ENCODE assay signal across 7 mouse cellular contexts in genomic region chr11:98836128-98836527, GRCm38 (mm10). TPM values are rescaled to one million over a fixed set of nuclear protein-coding genes. Genes with fewer than 3 reads are reported as not detected.
A peak's percentile ranks its signal among the peaks of the same experiment; 100 is the strongest.
DNase-seq lines count a peak whose midpoint lies in the region; ATAC-seq and TF ChIP-seq lines count a peak whose summit lies in the region.

No protein-coding gene starts in this region.

- H3K4me1 ChIP-seq in neural tube, embryonic 11.5 days (ENCODE audit: control insufficient read depth, insufficient read depth, low read length), result peaks cover 2% of the 10 kb centered on the region; the same call in 1 of the 2 replicates
- H3K4me1 ChIP-seq in forebrain, embryonic 11.5 days (replicated peaks; ENCODE audit: control insufficient read depth, insufficient read depth, low read length), result peaks cover 13% of the 10 kb centered on the region
- H3K4me1 ChIP-seq in limb, embryonic 11.5 days (ENCODE audit: control insufficient read depth, insufficient read depth, low read length), result peaks cover 7% of the 10 kb centered on the region; the same call in 1 of the 2 replicates
- H3K4me1 ChIP-seq in small intestine, adult 2 months (ENCODE audit: control insufficient read depth, insufficient read depth, insufficient read length, low read length), result peaks cover 20% of the 10 kb centered on the region

- TF ChIP-seq POLR2A in small intestine, adult 2 months (IDR thresholded peaks at IDR 0.05; ENCODE audit: low read depth, low read length), result no peak

- no peaks in the 10 kb centered on the region for H3K9me3 ChIP-seq in neural tube, embryonic 11.5 days (ENCODE audit: control insufficient read depth, low read length)
- H3K9me3 ChIP-seq in forebrain, embryonic 11.5 days (ENCODE audit: control insufficient read depth, low read length), result no peaks in the 10 kb centered on the region
- H3K9me3 ChIP-seq in limb, embryonic 11.5 days (ENCODE audit: control insufficient read depth, low read length), result no peaks in the 10 kb centered on the region

- peak; percentile 13; the same call in 1 of the 2 replicates for ATAC-seq in neural tube, embryonic 11.5 days (ENCODE audit: insufficient read depth, low FRiP score, low TSS enrichment)
- peak; percentile 45 for ATAC-seq in forebrain, embryonic 11.5 days (replicated peaks; ENCODE audit: low FRiP score)
- ATAC-seq in limb, embryonic 11.5 days (ENCODE audit: insufficient number of reproducible peaks, low FRiP score, low TSS enrichment, low read depth), result peak; percentile 12; the same call in 1 of the 2 replicates

- no peak for TF ChIP-seq CTCF in small intestine, adult 2 months (IDR thresholded peaks at IDR 0.05; ENCODE audit: extremely low read depth, insufficient read length, insufficient replicate concordance, low read depth, low read length)

- no peak overlapping the region for H3K9ac ChIP-seq in neural tube, embryonic 11.5 days (ENCODE audit: low read length)
- no peak overlapping the region for H3K9ac ChIP-seq in forebrain, embryonic 11.5 days (ENCODE audit: low read length)
- H3K9ac ChIP-seq in limb, embryonic 11.5 days (ENCODE audit: low read length), result no peak overlapping the region

- peaks cover 11% of the 10 kb centered on the region; the same call in 1 of the 2 replicates for H3K36me3 ChIP-seq in neural tube, embryonic 11.5 days (ENCODE audit: control insufficient read depth, insufficient read depth, low read length)
- peaks cover 7% of the 10 kb centered on the region for H3K36me3 ChIP-seq in forebrain, embryonic 11.5 days (ENCODE audit: control insufficient read depth, insufficient read depth, low read length)
- peaks cover 23% of the 10 kb centered on the region for H3K36me3 ChIP-seq in limb, embryonic 11.5 days (ENCODE audit: control insufficient read depth, insufficient read depth, low read length)
- H3K36me3 ChIP-seq in small intestine, adult 2 months (ENCODE audit: control insufficient read depth, insufficient read depth, low read length), result peaks cover 28% of the 10 kb centered on the region

- H3K27ac ChIP-seq in neural tube, embryonic 11.5 days (ENCODE audit: low read depth, low read length), result no peak overlapping the region
- no peak overlapping the region for H3K27ac ChIP-seq in forebrain, embryonic 11.5 days (ENCODE audit: low read depth, low read length)
- H3K27ac ChIP-seq in limb, embryonic 11.5 days (replicated peaks; ENCODE audit: low read depth, low read length), result no peak overlapping the region
- peak overlapping the region; percentile 10; the same call in 1 of the 2 replicates for H3K27ac ChIP-seq in small intestine, adult 2 months (ENCODE audit: insufficient read depth, low read depth, low read length)

- DNase-seq in neural tube, embryonic 11.5 days (ENCODE audit: low spot score), result no peak
- no peak for DNase-seq in neural tube, embryonic 10.5 days (ENCODE audit: extremely low spot score, low spot score)
- no peak for DNase-seq in forebrain, embryonic 11.5 days (ENCODE audit: low spot score)
- DNase-seq in limb, embryonic 11.5 days (ENCODE audit: low spot score), result peak; percentile 45
- DNase-seq in layer of hippocampus, adult 8-10 months (ENCODE audit: low spot score in 2 of 2), result no peak
- no peak for DNase-seq in spleen, postnatal 10 days (ENCODE audit: low spot score in 2 of 2)

- peak overlapping the region; percentile 62 for H3K4me3 ChIP-seq in neural tube, embryonic 11.5 days (ENCODE audit: low read depth, low read length)
- peak overlapping the region; percentile 43; the same call in 1 of the 2 replicates for H3K4me3 ChIP-seq in forebrain, embryonic 11.5 days (ENCODE audit: low read depth, low read length)
- H3K4me3 ChIP-seq in limb, embryonic 11.5 days (ENCODE audit: low read depth, low read length), result 0 out of 2 replicates have a peak overlapping the region, but pooled peaks have one; percentile 68
- peak overlapping the region; percentile 99 for H3K4me3 ChIP-seq in small intestine, adult 2 months (ENCODE audit: low read depth, low read length)

- H3K27me3 ChIP-seq in neural tube, embryonic 11.5 days (ENCODE audit: control insufficient read depth, insufficient read depth, low read length), result peaks cover 13% of the 10 kb centered on the region
- peaks cover 7% of the 10 kb centered on the region for H3K27me3 ChIP-seq in forebrain, embryonic 11.5 days (ENCODE audit: control insufficient read depth, insufficient read depth, low read length)
- H3K27me3 ChIP-seq in limb, embryonic 11.5 days (ENCODE audit: control insufficient read depth, insufficient read depth, low read length), result peaks cover 12% of the 10 kb centered on the region
- 0 out of 2 replicates have a peak, but pooled peaks cover 4% of the 10 kb centered on the region for H3K27me3 ChIP-seq in small intestine, adult 2 months (ENCODE audit: control insufficient read depth, insufficient read depth, low read length)

- WGBS in neural tube, embryonic 11.5 days, result 30% methylated on average over 7 of the region's 7 CpGs
- 31% methylated on average over 7 of the region's 7 CpGs for WGBS in forebrain, embryonic 11.5 days
- WGBS in limb, embryonic 11.5 days, result 24% methylated on average over 7 of the region's 7 CpGs
- WGBS in small intestine, adult 2 months, result 18% methylated on average over 7 of the region's 7 CpGs

- H3K4me2 ChIP-seq in neural tube, embryonic 11.5 days (ENCODE audit: low read depth), result peak overlapping the region; percentile 90
- peak overlapping the region; percentile 91; the same call in 1 of the 2 replicates for H3K4me2 ChIP-seq in forebrain, embryonic 11.5 days (ENCODE audit: low read depth, low read length, severe bottlenecking)
- peak overlapping the region; percentile 99 for H3K4me2 ChIP-seq in limb, embryonic 11.5 days (ENCODE audit: low read depth, severe bottlenecking)

RNA-seq across cellular contexts. Expression of gene Rapgefl1, which starts 0.5 kb away (rescaled TPM):
- 2.3 and 2.8 TPM in 2 replicates for polyA plus RNA-seq in neural tube, embryonic 11.5 days (2014; fragmentation: Nextera tagmentation; extraction: Ambion mirVana)
- 2.0 and 2.5 TPM in 2 replicates for polyA plus RNA-seq in forebrain, embryonic 11.5 days (2014; fragmentation: Nextera tagmentation; extraction: Ambion mirVana)
- 2.2 and 2.8 TPM in 2 replicates for polyA plus RNA-seq in limb, embryonic 11.5 days (2014; fragmentation: Nextera tagmentation; extraction: Ambion mirVana)
- polyA plus RNA-seq in small intestine, adult 2 months (2012; rRNA removed), result 11.4 and 47.6 TPM in 2 replicates
- 100 to 1,000 TPM; 171 to 203 (median 197) TPM for total RNA-seq in layer of hippocampus, adult 8-10 months (2022)

RNA-seq across cellular contexts. Expression of gene Wipf2, which starts 27.3 kb away (rescaled TPM):
- polyA plus RNA-seq in neural tube, embryonic 11.5 days (2014; fragmentation: Nextera tagmentation; extraction: Ambion mirVana), result 4.7 and 5.6 TPM in 2 replicates
- polyA plus RNA-seq in forebrain, embryonic 11.5 days (2014; fragmentation: Nextera tagmentation; extraction: Ambion mirVana), result 5.5 and 6.3 TPM in 2 replicates
- polyA plus RNA-seq in limb, embryonic 11.5 days (2014; fragmentation: Nextera tagmentation; extraction: Ambion mirVana), result 6.3 and 7.4 TPM in 2 replicates
- polyA plus RNA-seq in small intestine, adult 2 months (2012; rRNA removed), result 11.4 and 27.3 TPM in 2 replicates
- total RNA-seq in layer of hippocampus, adult 8-10 months (2022), result 10 to 100 TPM; 69.4 to 86.8 (median 80.7) TPM

RNA-seq across cellular contexts. Expression of gene Casc3, which starts 31.4 kb away (rescaled TPM):
- polyA plus RNA-seq in neural tube, embryonic 11.5 days (2014; fragmentation: Nextera tagmentation; extraction: Ambion mirVana), result 55.4 and 59.4 TPM in 2 replicates
- polyA plus RNA-seq in forebrain, embryonic 11.5 days (2014; fragmentation: Nextera tagmentation; extraction: Ambion mirVana), result 59.9 and 63.2 TPM in 2 replicates
- 44.9 and 51.1 TPM in 2 replicates for polyA plus RNA-seq in limb, embryonic 11.5 days (2014; fragmentation: Nextera tagmentation; extraction: Ambion mirVana)
- 11.7 and 22.0 TPM in 2 replicates for polyA plus RNA-seq in small intestine, adult 2 months (2012; rRNA removed)
- total RNA-seq in layer of hippocampus, adult 8-10 months (2022), result 10 to 100 TPM; 50.5 to 64.9 (median 59.4) TPM

RNA-seq across cellular contexts. Expression of gene Msl1, which starts 40.8 kb away (rescaled TPM):
- polyA plus RNA-seq in neural tube, embryonic 11.5 days (2014; fragmentation: Nextera tagmentation; extraction: Ambion mirVana), result 24.1 and 24.2 TPM in 2 replicates
- polyA plus RNA-seq in forebrain, embryonic 11.5 days (2014; fragmentation: Nextera tagmentation; extraction: Ambion mirVana), result 24.0 and 28.4 TPM in 2 replicates
- polyA plus RNA-seq in limb, embryonic 11.5 days (2014; fragmentation: Nextera tagmentation; extraction: Ambion mirVana), result 24.6 and 25.6 TPM in 2 replicates
- polyA plus RNA-seq in small intestine, adult 2 months (2012; rRNA removed), result 19.8 and 38.5 TPM in 2 replicates
- 100 to 1,000 TPM; 140 to 201 (median 177) TPM for total RNA-seq in layer of hippocampus, adult 8-10 months (2022)

Comparison
In these comparisons a context has a peak if more than half of its experiments do, and no peak if none do; other contexts are left out.
1. H3K4me3 ChIP-seq: peak in every context shown above with its lines; median percentile 99 in small intestine, adult 2 months; 68 in limb, embryonic 11.5 days; 62 in neural tube, embryonic 11.5 days; 43 in forebrain, embryonic 11.5 days.